Mouse (Mus musculus) brown adipose tissue, adult 24 weeks (tissue): ENCODE data around the gene Jund. TPM values are rescaled to one million over a fixed set of nuclear protein-coding genes. Genes with fewer than 3 reads are reported as not detected.

Experiments
- H3K27ac ChIP-seq: fragments of 200-500 bp; replicated peaks from 2 replicates; pipeline ENCODE4 v1.5.1; 2012; ENCODE audit warnings: low read depth, mild to moderate bottlenecking, low read length
- H3K4me1 ChIP-seq: fragments of 200-500 bp; 2 replicates; pipeline ENCODE4 v1.6.1; 2012; ENCODE audit warnings: low read length, mixed read lengths; ENCODE audit not compliant: control insufficient read depth, insufficient read depth, insufficient read length
- H3K4me3 ChIP-seq: fragments of 200-500 bp; 2 replicates; pipeline ENCODE4 v1.5.1; 2012; ENCODE audit warnings: low read depth, mild to moderate bottlenecking, low read length, moderate library complexity; ENCODE audit not compliant: insufficient read depth
- polyA plus RNA-seq: library from polyadenylated mRNA; stranded (reverse); fragments of >200 nt; gene quantifications from 2 replicates; pipeline ENCODE4 v1.2.4, GENCODE M21; 2012; ENCODE audit not compliant: missing spikeins, insufficient read depth, insufficient read length

Gene Jund
- polyA plus RNA-seq, 1 experiment: 111 TPM

GRCm38 (mm10) chr8:70720739-70721138, 22.0 kb downstream of the Jund start:
- H3K4me1 ChIP-seq: no peaks in the 10 kb centered on the region
- no peak overlapping the region for H3K4me3 ChIP-seq
- H3K27ac ChIP-seq: no peak overlapping the region

GRCm38 (mm10) chr8:70721601-70722000, 22.9 kb downstream of the Jund start:
- H3K4me1 ChIP-seq: no peaks in the 10 kb centered on the region
- no peak overlapping the region for H3K27ac ChIP-seq
- H3K4me3 ChIP-seq: no peak overlapping the region

- H3K4me1 ChIP-seq: no peaks in the 10 kb centered on the region
- no peak within 1 kb of the TSS for H3K4me3 ChIP-seq
- H3K27ac ChIP-seq: no peak within 1 kb of the TSS
Observed at GRCm38 (mm10) chr8:70723486-70724210, 24.9 kb downstream of the Jund start, which contains the start of gene Pde4c. Gene Pde4c, plus strand, starts transcription at chr8:70723720.

- no peaks in the 10 kb centered on the region for H3K4me1 ChIP-seq
- H3K27ac ChIP-seq: no peak overlapping the region
- H3K4me3 ChIP-seq: no peak overlapping the region
Observed at GRCm38 (mm10) chr8:70724216-70724615, 25.5 kb downstream of the Jund start.

- H3K4me1 ChIP-seq: no peaks in the 10 kb centered on the region
- no peak overlapping the region for H3K4me3 ChIP-seq
- H3K27ac ChIP-seq: no peak overlapping the region
Observed at GRCm38 (mm10) chr8:70725792-70726447, 27.2 kb downstream of the Jund start.

- H3K27ac ChIP-seq: no peak overlapping the region
- no peak overlapping the region for H3K4me3 ChIP-seq
- no peaks in the 10 kb centered on the region for H3K4me1 ChIP-seq
Observed at GRCm38 (mm10) chr8:70726721-70727120, 28.0 kb downstream of the Jund start.

GRCm38 (mm10) chr8:70729808-70730475, 31.2 kb downstream of the Jund start:
- Histone ChIP-seq H3K4me3 (peak overlapping the region; percentile 33), H3K27ac (no peak overlapping the region), H3K4me1 (no peaks in the 10 kb centered on the region)

GRCm38 (mm10) chr8:70730956-70731355, 32.2 kb downstream of the Jund start:
- Histone ChIP-seq H3K4me3 (no peak overlapping the region), H3K27ac (no peak overlapping the region), H3K4me1 (no peaks in the 10 kb centered on the region)

- no peaks in the 10 kb centered on the region; the same call in 1 of the 2 replicates for H3K4me1 ChIP-seq
- H3K4me3 ChIP-seq: no peak overlapping the region
- no peak overlapping the region for H3K27ac ChIP-seq
Observed at GRCm38 (mm10) chr8:70737705-70738104, 39.0 kb downstream of the Jund start.

GRCm38 (mm10) chr8:70738211-70738610, 39.5 kb downstream of the Jund start:
- H3K27ac ChIP-seq: no peak overlapping the region
- H3K4me1 ChIP-seq: no peaks in the 10 kb centered on the region; the same call in 1 of the 2 replicates

GRCm38 (mm10) chr8:70741661-70742060, 42.9 kb downstream of the Jund start:
- Histone ChIP-seq H3K4me1 (peaks cover 4% of the 10 kb centered on the region), H3K4me3 (no peak overlapping the region), H3K27ac (0 out of 2 replicates have a peak overlapping the region, but pooled peaks have one; percentile 14)

More at GRCm38 (mm10) chr8:70738211-70738610, 39.5 kb downstream of the Jund start:
- H3K4me3 ChIP-seq: no peak overlapping the region

GRCm38 (mm10) chr8:70742176-70742575, 43.4 kb downstream of the Jund start:
- Histone ChIP-seq H3K27ac (0 out of 2 replicates have a peak overlapping the region, but pooled peaks have one; percentile 14), H3K4me1 (peaks cover 4% of the 10 kb centered on the region), H3K4me3 (no peak overlapping the region)

- Histone ChIP-seq H3K4me1 (peaks cover 4% of the 10 kb centered on the region), H3K27ac (peak overlapping the region; percentile 74), H3K4me3 (peak overlapping the region; percentile 59)
Observed at GRCm38 (mm10) chr8:70742981-70743655, 44.4 kb downstream of the Jund start.

- Histone ChIP-seq H3K4me3 (peak overlapping the region; percentile 59), H3K4me1 (peaks cover 4% of the 10 kb centered on the region), H3K27ac (peak overlapping the region; percentile 69)
Observed at GRCm38 (mm10) chr8:70743656-70744590, 45.2 kb downstream of the Jund start.
